Mouse (Mus musculus): ENCODE results near the gene Crabp2.

GRCm38 (mm10) chr3:87999243-87999895, 50.9 kb downstream of the Crabp2 start:
- TF ChIP-seq EP300 (IDR thresholded peaks at IDR 0.05; ENCODE audit: low read depth) = no peak
- TF ChIP-seq CTCF (IDR thresholded peaks at IDR 0.05; ENCODE audit: low read depth) = no peak

All from heart, postnatal 0 days (tissue).